Mouse (Mus musculus) heart, postnatal 0 days (tissue): ENCODE measurements at regions not wholly inside any gene's neighbourhood (a gene's known extent, or its start where the extent isn't known, plus 50 kb on each side); places are given as distances from the start of the nearest gene placed in this dataset.

ENCODE experiments used
- CTCF ChIP-seq: IDR thresholded peaks from 2 replicates; pipeline ENCODE4 v1.5.1; 2016; ENCODE audit warnings: antibody characterized with exemption, control low read depth, low read depth
- EP300 ChIP-seq: IDR thresholded peaks from 2 replicates; pipeline ENCODE4 v1.6.1; 2016; ENCODE audit warnings: antibody characterized with exemption, low read depth

GRCm38 (mm10) chr12:79963443-79964025 is 149.3 kb downstream of the Zfp36l1 start:
- TF ChIP-seq CTCF (no peak), EP300 (no peak)
